Mouse (Mus musculus): ENCODE measurements at regions not wholly inside any gene's neighbourhood (a gene's known extent, or its start where the extent isn't known, plus 50 kb on each side); places are given as distances from the start of the nearest gene placed in this dataset.

- DNase-seq (ENCODE audit: low spot score), result no peak
Observed at GRCm38 (mm10) chr4:81512396-81512795, 69.8 kb upstream of the Mpdz start.

DNA sequence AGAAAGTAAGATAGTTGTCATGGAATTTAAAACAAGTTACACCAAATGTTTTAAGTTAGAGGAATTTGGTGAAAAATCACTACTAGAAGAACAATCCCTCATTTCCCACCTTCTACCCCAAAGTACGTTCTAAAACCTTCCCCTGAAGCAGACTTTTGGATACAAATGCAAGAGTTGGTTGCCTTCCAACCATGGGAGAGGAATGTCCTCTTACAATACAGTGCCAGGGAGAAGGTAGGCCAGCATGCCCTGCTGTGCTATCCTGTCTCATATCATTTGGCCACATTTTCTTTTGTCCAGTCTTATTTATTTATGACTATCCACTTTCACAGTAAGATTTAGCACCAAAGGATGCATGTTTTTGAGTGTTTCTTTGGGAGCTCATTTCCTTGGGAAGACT is 66.2 kb upstream of the Mpdz start:
- DNase-seq (ENCODE audit: low spot score), result no peak

- DNase-seq (ENCODE audit: low spot score), result no peak
Observed at GRCm38 (mm10) chr4:81506841-81507240, 64.2 kb upstream of the Mpdz start.

DNA sequence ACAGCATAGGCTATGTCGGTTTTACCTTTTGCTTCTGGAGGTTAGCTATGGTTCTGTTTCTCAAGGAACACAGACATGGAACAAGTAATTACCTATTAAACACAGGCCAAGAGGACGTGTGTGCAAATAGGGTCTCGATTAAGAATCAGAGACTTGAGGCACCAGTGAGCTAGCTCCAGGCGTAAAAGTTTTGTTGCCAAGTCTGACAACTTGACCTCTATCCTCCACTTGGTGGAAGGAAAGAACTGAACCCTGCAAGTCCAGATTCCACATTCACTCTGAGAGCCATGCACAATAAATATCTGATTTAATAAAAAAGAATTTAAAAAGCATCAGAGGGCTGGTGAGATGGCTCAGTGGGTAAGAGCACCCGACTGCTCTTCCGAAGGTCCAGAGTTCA is 63.7 kb upstream of the Mpdz start:
- no peak for DNase-seq (ENCODE audit: low spot score)

DNA sequence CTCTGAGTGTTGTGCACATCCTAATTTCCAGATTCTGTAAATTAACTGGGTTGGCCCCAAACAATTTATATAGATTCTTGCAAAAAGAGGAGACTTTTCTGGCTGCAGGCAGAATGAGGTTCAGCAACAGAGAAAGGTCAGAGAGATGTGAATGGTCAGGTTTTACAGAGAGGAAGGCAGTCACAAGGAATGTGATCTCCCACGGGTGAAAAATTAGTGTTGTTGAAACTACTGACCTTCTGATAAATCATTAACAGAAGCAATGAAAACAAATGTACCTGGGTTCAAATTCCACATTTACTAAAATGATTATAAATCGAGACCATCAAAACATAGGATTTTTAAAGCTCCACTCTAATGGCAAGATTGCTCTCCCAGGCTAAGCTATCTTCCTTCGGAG is 62.5 kb upstream of the Mpdz start:
- DNase-seq (ENCODE audit: low spot score), result no peak

- no peak for DNase-seq (ENCODE audit: low spot score)
Observed at GRCm38 (mm10) chr4:81503941-81504340, 61.3 kb upstream of the Mpdz start.

- no peak for DNase-seq (ENCODE audit: low spot score)
Observed at GRCm38 (mm10) chr4:81501802-81502201, 59.2 kb upstream of the Mpdz start.

- no peak for DNase-seq (ENCODE audit: low spot score)
Observed at GRCm38 (mm10) chr4:81498133-81498532, 55.5 kb upstream of the Mpdz start.

DNA sequence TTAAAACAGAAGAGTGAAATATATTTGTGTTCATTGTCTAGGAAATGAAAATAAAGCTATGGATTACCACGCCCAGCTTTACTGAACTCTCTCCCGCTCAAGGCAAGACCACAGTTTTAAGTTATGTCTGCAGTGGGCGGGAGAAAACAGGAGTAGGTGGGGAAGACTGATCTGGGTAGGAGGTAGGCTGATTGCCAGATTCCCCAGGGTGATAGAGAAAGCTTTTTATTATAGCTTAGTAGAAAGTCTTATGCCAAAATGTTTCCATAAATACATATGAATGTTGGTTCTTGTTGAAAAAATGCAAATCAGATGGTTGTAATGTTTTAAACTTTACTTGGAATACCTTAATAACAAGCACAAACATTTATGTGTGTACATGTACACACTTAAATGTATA is 50.2 kb upstream of the Mpdz start:
- no peak for DNase-seq (ENCODE audit: low spot score)

Data from c-Kit-positive CD71-positive TER-119-positive erythroid progenitor cells, embryonic 14.5 days (primary cell).